Mouse (Mus musculus): ENCODE measurements around the gene Zfand3. TPM values are rescaled to one million over a fixed set of nuclear protein-coding genes. Genes with fewer than 3 reads are reported as not detected.

Zfand3 gene
- polyA plus RNA-seq, 1 experiment: not detected

GRCm38 (mm10) chr17:30259938-30260337 is 255.4 kb downstream of the Zfand3 start:
- Histone ChIP-seq H3K4me1 (ENCODE audit: control insufficient read depth, insufficient read depth, low read length) (peaks cover 15% of the 10 kb centered on the region), H3K4me3 (ENCODE audit: insufficient read depth, low read depth, low read length) (no peak overlapping the region), H3K27ac (ENCODE audit: insufficient read depth, low read depth, low read length) (no peak overlapping the region)
- no peak for TF ChIP-seq POLR2A (IDR thresholded peaks at IDR 0.05; ENCODE audit: insufficient read depth, low read depth, low read length)
- TF ChIP-seq CTCF (IDR thresholded peaks at IDR 0.05; ENCODE audit: insufficient read depth, low read depth, low read length): no peak
- 91% methylated on average over 6 of the region's 6 CpGs for WGBS

Other genes with a start within 250 kb of the Zfand3 start
- not detected in 2 replicates for gene Mdga1, start 34.6 kb upstream of the Zfand3 start, polyA plus RNA-seq (2012; ENCODE audit: insufficient read depth, insufficient read length, low replicate concordance, missing spikeins)

All from olfactory bulb, adult 2 months (tissue).